Mouse (Mus musculus) MEL (cell line): ENCODE results near the gene Adgrf2. TPM values are rescaled to one million over a fixed set of nuclear protein-coding genes. Genes with fewer than 3 reads are reported as not detected.

Experiments
- DNase-seq: peaks from one replicate; pipeline ENCODE4 v3.0.0; 2011; ENCODE audit warnings: low read depth, low spot score
- H3K27ac ChIP-seq: 2 replicates; pipeline ENCODE4 v1.5.1; 2012; ENCODE audit warnings: low read depth, mild to moderate bottlenecking, control low read depth, low read length, moderate library complexity; ENCODE audit not compliant: control insufficient read depth
- H3K27me3 ChIP-seq, 2 experiments: fragments of 150-350 bp in 1 of 2; sonication (generic) in 1 of 2; 2 replicates each; pipeline ENCODE4 v1.6.1; 2012; ENCODE audit warnings: low read length in 2 of 2, mild to moderate bottlenecking in 2 of 2, improper control_type of control experiment in 1 of 2, moderate library complexity in 1 of 2; ENCODE audit not compliant: insufficient read depth in 2 of 2, control insufficient read depth in 1 of 2
- H3K36me3 ChIP-seq, 2 experiments: 2 replicates each; pipeline ENCODE4 v1.6.1; 2012 to 2014; ENCODE audit warnings: low read length in 2 of 2, improper control_type of control experiment in 1 of 2, inconsistent platforms in 1 of 2, mild to moderate bottlenecking in 1 of 2; ENCODE audit not compliant: insufficient read depth in 2 of 2, control insufficient read depth in 1 of 2
- H3K4me1 ChIP-seq, 2 experiments: fragments of 150-350 bp in 1 of 2; sonication (generic) in 1 of 2; 2 replicates each; pipeline ENCODE4 v1.6.1; 2012; ENCODE audit warnings: low read length in 2 of 2, improper control_type of control experiment in 1 of 2, mild to moderate bottlenecking in 1 of 2; ENCODE audit not compliant: insufficient read depth in 2 of 2, control insufficient read depth in 1 of 2
- H3K4me3 ChIP-seq, 2 experiments: fragments of 150-350 bp in 1 of 2; sonication (generic) in 1 of 2; 2 replicates each; pipeline ENCODE4 v1.5.1; 2012; ENCODE audit warnings: low read depth in 2 of 2, low read length in 2 of 2, mild to moderate bottlenecking in 2 of 2, moderate library complexity in 2 of 2, control low read depth in 1 of 2, improper control_type of control experiment in 1 of 2; ENCODE audit not compliant: control insufficient read depth in 1 of 2, insufficient read depth in 1 of 2
- H3K79me2 ChIP-seq: 2 replicates; pipeline ENCODE4 v1.6.1; 2012; ENCODE audit warnings: mild to moderate bottlenecking, low read length, moderate library complexity; ENCODE audit not compliant: control insufficient read depth, poor library complexity, insufficient read depth
- H3K9ac ChIP-seq: 2 replicates; pipeline ENCODE4 v1.6.1; 2012; ENCODE audit warnings: low read depth, mild to moderate bottlenecking, control low read depth, low read length, moderate library complexity; ENCODE audit not compliant: control insufficient read depth, poor library complexity, severe bottlenecking
- H3K9me3 ChIP-seq: fragments of 150-350 bp; sonication (generic); replicated peaks from 2 replicates; pipeline ENCODE4 v1.6.1; 2012; ENCODE audit warnings: mild to moderate bottlenecking, low read length, improper control_type of control experiment, moderate library complexity; ENCODE audit not compliant: insufficient read depth
- BHLHE40 ChIP-seq: IDR thresholded peaks from 2 replicates; pipeline ENCODE4 v1.6.1; 2012; ENCODE audit warnings: low read depth, mild to moderate bottlenecking, inconsistent platforms, low read length, improper control_type of control experiment, borderline replicate concordance
- CHD1 ChIP-seq: IDR thresholded peaks from 2 replicates; pipeline ENCODE4 v1.6.1; 2012; ENCODE audit warnings: low read depth, mild to moderate bottlenecking, inconsistent platforms, low read length, improper control_type of control experiment
- CHD2 ChIP-seq: IDR thresholded peaks from 2 replicates; pipeline ENCODE4 v1.6.1; 2011; ENCODE audit warnings: low read length, improper control_type of control experiment
- CTCF ChIP-seq, 3 experiments: IDR thresholded peaks in 2 of 3; conservative IDR thresholded peaks in 1 of 3; 2 replicates each; pipeline ENCODE4 v1.5.1; 2011 to 2012; ENCODE audit warnings: low read length in 3 of 3, low read depth in 2 of 3, mild to moderate bottlenecking in 2 of 3, improper control_type of control experiment in 1 of 3, inconsistent platforms in 1 of 3, mixed read lengths in 1 of 3, moderate library complexity in 1 of 3; ENCODE audit not compliant: control insufficient read depth in 1 of 3, insufficient read depth in 1 of 3, poor library complexity in 1 of 3, severe bottlenecking in 1 of 3
- ELF1 ChIP-seq: IDR thresholded peaks from 2 replicates; pipeline ENCODE4 v1.6.1; 2014; ENCODE audit warnings: low read depth, mild to moderate bottlenecking, inconsistent platforms, low read length, improper control_type of control experiment, moderate library complexity
- EP300 ChIP-seq, 2 experiments: IDR thresholded peaks; 2 replicates each; pipeline ENCODE4 v1.6.1; 2011; ENCODE audit warnings: improper control_type of control experiment in 2 of 2, low read length in 2 of 2, low read depth in 1 of 2, mild to moderate bottlenecking in 1 of 2
- ETS1 ChIP-seq: IDR thresholded peaks from 2 replicates; pipeline ENCODE4 v1.6.1; 2012; ENCODE audit warnings: low read depth, mild to moderate bottlenecking, inconsistent platforms, low read length, improper control_type of control experiment, moderate library complexity
- GABPA ChIP-seq: IDR thresholded peaks from 2 replicates; pipeline ENCODE4 v1.6.1; 2012; ENCODE audit warnings: low read depth, mild to moderate bottlenecking, inconsistent platforms, low read length, improper control_type of control experiment, moderate library complexity
- GATA1 ChIP-seq: IDR thresholded peaks from 2 replicates; pipeline ENCODE4 v1.6.1; 2011; ENCODE audit warnings: low read depth, low read length, improper control_type of control experiment
- HCFC1 ChIP-seq: IDR thresholded peaks from 2 replicates; pipeline ENCODE4 v1.6.1; 2012; ENCODE audit warnings: low read depth, mild to moderate bottlenecking, inconsistent platforms, low read length, improper control_type of control experiment, moderate library complexity
- JUND ChIP-seq: IDR thresholded peaks from 2 replicates; pipeline ENCODE4 v1.6.1; 2011; ENCODE audit warnings: low read depth, mild to moderate bottlenecking, improper control_type of control experiment, low read length
- KAT2A ChIP-seq: conservative IDR thresholded peaks from 2 replicates; pipeline ENCODE4 v1.6.1; 2012; ENCODE audit warnings: low read depth, low read length, improper control_type of control experiment, inconsistent platforms
- MAFK ChIP-seq: IDR thresholded peaks from 2 replicates; pipeline ENCODE4 v1.6.1; 2011; ENCODE audit warnings: low read depth, mild to moderate bottlenecking, low read length, improper control_type of control experiment, borderline replicate concordance
- MAX ChIP-seq: IDR thresholded peaks from 2 replicates; pipeline ENCODE4 v1.6.1; 2011; ENCODE audit warnings: low read length, improper control_type of control experiment
- MAZ ChIP-seq: IDR thresholded peaks from 2 replicates; pipeline ENCODE4 v1.6.1; 2012; ENCODE audit warnings: low read depth, mild to moderate bottlenecking, inconsistent platforms, low read length, improper control_type of control experiment
- MEF2A ChIP-seq: IDR thresholded peaks from 2 replicates; pipeline ENCODE4 v1.6.1; 2014; ENCODE audit warnings: low read depth, mild to moderate bottlenecking, inconsistent platforms, low read length, improper control_type of control experiment; ENCODE audit not compliant: poor library complexity, insufficient replicate concordance, severe bottlenecking; ENCODE audit errors: extremely low read depth
- MXI1 ChIP-seq: IDR thresholded peaks from 2 replicates; pipeline ENCODE4 v1.6.1; 2011; ENCODE audit warnings: mild to moderate bottlenecking, low read depth, low read length, improper control_type of control experiment
- MYB ChIP-seq: IDR thresholded peaks from 2 replicates; pipeline ENCODE4 v1.6.1; 2011; ENCODE audit warnings: mild to moderate bottlenecking, low read depth, low read length, improper control_type of control experiment
- MYC ChIP-seq: IDR thresholded peaks from 2 replicates; pipeline ENCODE4 v1.6.1; 2011; ENCODE audit warnings: low read depth, mild to moderate bottlenecking, low read length, improper control_type of control experiment, moderate library complexity
- POLR2AphosphoS2 ChIP-seq: IDR thresholded peaks from 2 replicates; pipeline ENCODE4 v1.6.1; 2011; ENCODE audit warnings: low read length, improper control_type of control experiment
- POLR2AphosphoS5 ChIP-seq: IDR thresholded peaks from 2 replicates; pipeline ENCODE4 v1.6.1; 2012; ENCODE audit warnings: low read depth, borderline replicate concordance, mild to moderate bottlenecking, inconsistent platforms, low read length, moderate library complexity, mixed read lengths
- RAD21 ChIP-seq: IDR thresholded peaks from 2 replicates; pipeline ENCODE4 v1.6.1; 2011; ENCODE audit warnings: mild to moderate bottlenecking, low read depth, low read length, improper control_type of control experiment
- RCOR1 ChIP-seq: IDR thresholded peaks from 2 replicates; pipeline ENCODE4 v1.6.1; 2012; ENCODE audit warnings: low read depth, mild to moderate bottlenecking, inconsistent platforms, low read length, improper control_type of control experiment
- SMC3 ChIP-seq: IDR thresholded peaks from 2 replicates; pipeline ENCODE4 v1.6.1; 2011; ENCODE audit warnings: low read depth, low read length, improper control_type of control experiment
- TAL1 ChIP-seq: IDR thresholded peaks from 2 replicates; pipeline ENCODE4 v1.6.1; 2012; ENCODE audit warnings: mild to moderate bottlenecking, inconsistent platforms, low read length, moderate library complexity, mixed read lengths
- TBP ChIP-seq: IDR thresholded peaks from 2 replicates; pipeline ENCODE4 v1.8.0; 2011; ENCODE audit warnings: low read depth, low read length, improper control_type of control experiment
- TCF12 ChIP-seq: IDR thresholded peaks from 2 replicates; pipeline ENCODE4 v1.6.1; 2014; ENCODE audit warnings: low read depth, mild to moderate bottlenecking, inconsistent platforms, low read length, improper control_type of control experiment, moderate library complexity
- USF1 ChIP-seq: IDR thresholded peaks from 2 replicates; pipeline ENCODE4 v1.6.1; 2014; ENCODE audit warnings: low read depth, mild to moderate bottlenecking, inconsistent platforms, low read length, improper control_type of control experiment, moderate library complexity
- ZC3H11A ChIP-seq: IDR thresholded peaks from 2 replicates; pipeline ENCODE4 v1.6.1; 2012; ENCODE audit warnings: low read depth, mild to moderate bottlenecking, inconsistent platforms, low read length, improper control_type of control experiment
- polyA plus RNA-seq, 2 experiments: library from polyadenylated mRNA; stranded (reverse) in 1 of 2; unstranded in 1 of 2; fragments of >175 nt in 1 of 2; fragments of >200 nt in 1 of 2; gene quantifications; 2 replicates each; pipeline versions ENCODE4 v1.2.1 to v1.2.4; 2012; ENCODE audit warnings: low replicate concordance in 2 of 2, low read depth in 1 of 2; ENCODE audit not compliant: insufficient read length in 2 of 2, insufficient read depth in 1 of 2, missing spikeins in 1 of 2
- total RNA-seq: library from RNA; depleted of rRNA; stranded (reverse); fragments of 300-350 nt; gene quantifications from 2 replicates; pipeline ENCODE4 v1.2.3, GENCODE M21; 2012

Gene Adgrf2
- total and polyA plus RNA-seq, 3 experiments = not detected

DNA sequence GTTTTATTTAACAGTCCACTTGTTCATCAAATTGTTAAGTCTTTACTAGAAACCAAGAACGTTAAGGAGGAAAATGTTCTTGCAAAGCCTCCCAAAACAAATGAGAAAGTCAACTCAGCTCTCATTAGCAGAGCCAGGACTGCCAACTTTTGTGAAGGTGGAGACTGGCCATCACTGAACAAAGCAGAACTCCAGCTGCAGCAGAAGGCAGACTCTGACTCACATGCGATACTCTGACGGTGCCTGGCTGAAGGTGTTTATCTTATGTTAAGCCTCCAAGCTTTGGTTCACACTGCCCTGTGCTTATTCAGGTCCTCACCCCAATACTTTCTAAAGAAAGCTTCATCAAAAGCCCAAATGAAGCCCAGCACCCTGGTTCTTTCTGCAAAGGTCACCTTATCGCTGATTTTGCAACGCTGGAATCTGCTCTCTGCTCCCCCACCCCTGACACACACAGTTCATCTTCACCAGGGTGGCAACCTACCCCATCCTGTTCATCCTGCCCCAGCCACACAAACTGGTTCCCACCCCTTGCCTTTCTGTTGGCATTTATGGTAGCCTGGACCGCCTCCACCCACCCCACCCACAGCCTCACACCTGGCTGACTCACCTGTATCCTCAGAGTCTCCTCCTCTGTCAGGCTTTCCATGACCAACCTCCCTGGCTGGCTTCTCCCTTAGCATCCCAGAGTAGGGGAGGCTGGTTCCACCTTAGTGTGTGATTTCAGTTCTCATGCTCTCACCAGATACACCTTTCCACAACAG is 3.9 kb upstream of the Adgrf2 start:
- H3K36me3 ChIP-seq = no peaks in the 10 kb centered on the region
- H3K9ac ChIP-seq = no peak overlapping the region
- TF ChIP-seq POLR2AphosphoS5 = no peak
- no peak for TF ChIP-seq EP300 (IDR thresholded peaks at IDR 0.05; ENCODE audit: low read depth in 1 of 2, low read length in 2 of 2)
- TF ChIP-seq ETS1 = no peak
- TF ChIP-seq RAD21 = no peak
- TF ChIP-seq RCOR1 = no peak
- no peak for TF ChIP-seq MEF2A
- TF ChIP-seq TAL1 = no peak
- no peak for TF ChIP-seq MAZ
- no peak for TF ChIP-seq MAFK
- TF ChIP-seq CHD2 = no peak
- no peak for TF ChIP-seq ZC3H11A
- TF ChIP-seq POLR2AphosphoS2 = no peak
- no peak for TF ChIP-seq CHD1
- no peak for TF ChIP-seq MYB
- no peak for TF ChIP-seq BHLHE40
- no peak for TF ChIP-seq KAT2A
- no peak for TF ChIP-seq SMC3
- TF ChIP-seq JUND = no peak
- no peak for TF ChIP-seq USF1
- TF ChIP-seq, all 39 proteins: peak for 0
- H3K27ac ChIP-seq = no peak overlapping the region
- no peaks in the 10 kb centered on the region for H3K9me3 ChIP-seq
- H3K79me2 ChIP-seq = no peaks in the 10 kb centered on the region
- no peaks in the 10 kb centered on the region for H3K27me3 ChIP-seq
- DNase-seq = no peak
- H3K4me3 ChIP-seq = no peak overlapping the region
- no peaks in the 10 kb centered on the region for H3K4me1 ChIP-seq

DNA sequence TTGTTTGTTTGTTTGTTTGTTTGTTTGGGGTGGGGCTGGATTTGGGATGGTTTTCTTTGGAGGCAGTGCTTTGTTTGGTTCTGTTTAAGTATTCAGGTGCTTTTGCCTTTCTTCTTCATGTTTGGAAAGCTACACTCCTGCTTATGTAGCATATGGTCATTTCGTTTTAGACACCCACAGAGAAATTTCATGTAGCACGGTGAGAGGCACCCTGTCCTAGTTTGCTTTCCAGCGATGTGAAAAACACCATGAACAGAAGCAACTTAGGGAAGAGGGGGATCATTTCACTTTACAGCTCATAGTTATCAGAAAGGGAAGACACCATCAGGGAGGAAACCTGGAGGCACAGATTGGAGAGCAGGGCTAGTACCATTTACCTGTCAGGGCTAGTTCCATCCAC is 844 bp upstream of the Adgrf2 start:
- no peak overlapping the region for H3K27ac ChIP-seq
- no peaks in the 10 kb centered on the region for H3K9me3 ChIP-seq
- TF ChIP-seq TAL1 (no peak), HCFC1 (no peak), GABPA (no peak), RCOR1 (no peak), GATA1 (no peak), MXI1 (no peak), USF1 (no peak), ELF1 (no peak), MYC (no peak), TBP (no peak), CHD1 (no peak), MAX (no peak), MAFK (no peak), MEF2A (no peak), TCF12 (no peak), CTCF (IDR thresholded peaks at IDR 0.05 in 2 of 3, conservative IDR thresholded peaks at IDR 0.05 in 1 of 3; ENCODE audit: control insufficient read depth in 1 of 3, insufficient read depth in 1 of 3, low read depth in 2 of 3, low read length in 3 of 3, poor library complexity in 1 of 3, severe bottlenecking in 1 of 3) (no peak)
- H3K27me3 ChIP-seq = no peaks in the 10 kb centered on the region
- no peaks in the 10 kb centered on the region for H3K36me3 ChIP-seq
- no peaks in the 10 kb centered on the region for H3K4me1 ChIP-seq
- no peaks in the 10 kb centered on the region for H3K79me2 ChIP-seq
- H3K9ac ChIP-seq = no peak overlapping the region
- no peak for DNase-seq
- no peak overlapping the region for H3K4me3 ChIP-seq
